Mouse (Mus musculus) CH12.LX (cell line): ENCODE results near the gene Nol4l.

ENCODE experiments used
- CHD2 ChIP-seq: IDR thresholded peaks from 2 replicates; pipeline ENCODE4 v1.6.1; 2011; ENCODE audit warnings: low read length, improper control_type of control experiment
- CTCF ChIP-seq, 2 experiments: IDR thresholded peaks in 1 of 2; conservative IDR thresholded peaks in 1 of 2; 2 replicates each; pipeline ENCODE4 v1.5.1; 2011 to 2012; ENCODE audit warnings: low read depth in 2 of 2, low read length in 2 of 2, improper control_type of control experiment in 1 of 2, inconsistent platforms in 1 of 2, mild to moderate bottlenecking in 1 of 2, moderate library complexity in 1 of 2
- EP300 ChIP-seq: IDR thresholded peaks from 2 replicates; pipeline ENCODE4 v1.6.1; 2011; ENCODE audit warnings: low read length, improper control_type of control experiment
- MYC ChIP-seq: IDR thresholded peaks from 2 replicates; pipeline ENCODE4 v1.6.1; 2011; ENCODE audit warnings: low read depth, mild to moderate bottlenecking, improper control_type of control experiment, low read length
- POLR2A ChIP-seq: IDR thresholded peaks from 2 replicates; pipeline ENCODE4 v1.6.1; 2011; ENCODE audit warnings: low read depth, mild to moderate bottlenecking, improper control_type of control experiment, low read length
- ZMIZ1 ChIP-seq: IDR thresholded peaks from 2 replicates; pipeline ENCODE4 v1.6.1; 2012; ENCODE audit warnings: low read depth, mild to moderate bottlenecking, inconsistent platforms, low read length, improper control_type of control experiment

DNA sequence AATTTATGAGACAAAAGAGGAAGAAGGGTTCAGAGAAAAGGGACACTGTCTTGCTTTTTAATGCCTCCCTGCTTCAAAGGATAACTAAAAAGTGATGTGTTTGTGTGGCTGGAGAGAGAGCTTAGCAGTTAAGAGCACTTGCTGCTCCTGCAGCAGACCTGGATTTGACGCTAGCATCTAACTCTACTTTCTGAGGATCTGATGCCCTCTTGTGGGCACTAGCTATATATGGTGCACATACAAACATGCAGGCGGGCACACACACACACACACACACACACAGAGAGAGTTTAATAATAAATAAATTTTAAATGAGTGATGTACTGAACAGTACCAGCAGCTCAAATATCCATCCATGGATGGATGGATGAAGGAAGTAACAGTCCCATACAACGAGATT is 66.5 kb downstream of the Nol4l start:
- TF ChIP-seq EP300 (no peak), CHD2 (no peak), POLR2A (no peak), MYC (no peak), CTCF (conservative IDR thresholded peaks at IDR 0.05 in 1 of 2, IDR thresholded peaks at IDR 0.05 in 1 of 2; ENCODE audit: low read depth in 2 of 2, low read length in 2 of 2) (peak in 1 of 2 experiments; percentile 50; a peak in 2 of 4 replicates), ZMIZ1 (no peak)
